Mouse (Mus musculus) inflammation-experienced regulatory T-cells, adult 6 months (primary cell): ENCODE measurements at regions not wholly inside any gene's neighbourhood (a gene's known extent, or its start where the extent isn't known, plus 50 kb on each side); places are given as distances from the start of the nearest gene placed in this dataset.
A peak's percentile ranks its signal among the peaks of the same experiment; 100 is the strongest.

Experiments
- ATAC-seq: one replicate; pipeline ENCODE4 v1.8.0; 2017

DNA sequence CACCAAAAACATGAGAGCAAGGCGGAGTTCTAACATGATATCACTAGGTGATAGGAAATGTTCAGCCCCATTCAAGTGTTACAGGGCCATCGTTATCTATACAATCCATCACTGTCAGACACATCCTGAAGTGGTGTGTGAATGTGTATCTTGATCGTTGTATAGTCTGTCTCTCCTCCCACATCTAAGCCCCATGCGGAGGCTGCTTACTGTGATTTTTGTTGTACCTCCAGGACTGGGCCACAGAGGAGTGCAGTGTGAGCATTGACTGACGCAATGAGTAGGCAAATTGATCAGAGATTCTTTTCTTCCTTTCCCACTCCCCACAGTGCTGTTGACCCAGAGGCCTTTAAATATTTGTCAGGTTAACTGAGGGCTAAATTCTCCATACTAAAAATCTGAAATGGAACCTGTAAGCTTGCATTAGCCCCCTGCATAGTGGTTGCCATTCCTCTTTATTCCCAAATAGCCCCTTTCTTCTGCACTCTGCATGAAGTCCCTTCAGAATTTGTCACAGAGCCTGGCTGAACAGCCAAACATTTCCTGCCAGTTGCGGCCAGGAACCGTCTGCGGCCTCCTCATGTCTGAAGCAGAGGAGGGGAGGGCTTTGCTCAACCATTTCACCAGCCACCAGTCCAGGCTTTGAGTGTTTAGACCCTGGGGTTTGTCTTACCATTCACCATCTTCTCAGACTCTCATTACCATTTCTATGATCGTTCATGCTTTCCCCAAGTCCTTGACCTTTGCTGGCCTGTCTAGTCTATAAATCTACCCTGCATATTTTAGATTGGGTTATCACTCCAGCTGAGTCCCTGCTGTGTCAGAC lies 119.3 kb downstream of the Ttc8 start:
- no peak for ATAC-seq

DNA sequence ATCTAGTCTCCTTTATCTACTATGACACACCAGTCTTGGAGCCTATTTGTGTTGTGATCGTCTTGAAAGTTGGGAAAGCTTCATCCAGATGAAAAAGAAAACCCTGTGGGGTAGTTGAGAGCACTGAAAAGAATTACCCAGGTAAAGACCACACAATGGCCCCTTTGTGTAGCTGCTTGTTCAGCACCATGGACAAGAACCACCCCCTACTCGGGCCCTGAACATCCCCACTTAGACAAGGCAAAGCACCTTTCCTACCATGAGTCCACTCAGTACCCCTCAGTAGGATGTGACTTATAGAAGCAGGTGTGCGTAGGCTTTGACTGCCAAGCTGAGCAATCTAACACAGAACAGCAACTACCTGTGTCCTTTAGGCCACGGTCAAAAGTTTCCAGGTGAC lies 121.2 kb downstream of the Ttc8 start:
- ATAC-seq, result no peak

DNA sequence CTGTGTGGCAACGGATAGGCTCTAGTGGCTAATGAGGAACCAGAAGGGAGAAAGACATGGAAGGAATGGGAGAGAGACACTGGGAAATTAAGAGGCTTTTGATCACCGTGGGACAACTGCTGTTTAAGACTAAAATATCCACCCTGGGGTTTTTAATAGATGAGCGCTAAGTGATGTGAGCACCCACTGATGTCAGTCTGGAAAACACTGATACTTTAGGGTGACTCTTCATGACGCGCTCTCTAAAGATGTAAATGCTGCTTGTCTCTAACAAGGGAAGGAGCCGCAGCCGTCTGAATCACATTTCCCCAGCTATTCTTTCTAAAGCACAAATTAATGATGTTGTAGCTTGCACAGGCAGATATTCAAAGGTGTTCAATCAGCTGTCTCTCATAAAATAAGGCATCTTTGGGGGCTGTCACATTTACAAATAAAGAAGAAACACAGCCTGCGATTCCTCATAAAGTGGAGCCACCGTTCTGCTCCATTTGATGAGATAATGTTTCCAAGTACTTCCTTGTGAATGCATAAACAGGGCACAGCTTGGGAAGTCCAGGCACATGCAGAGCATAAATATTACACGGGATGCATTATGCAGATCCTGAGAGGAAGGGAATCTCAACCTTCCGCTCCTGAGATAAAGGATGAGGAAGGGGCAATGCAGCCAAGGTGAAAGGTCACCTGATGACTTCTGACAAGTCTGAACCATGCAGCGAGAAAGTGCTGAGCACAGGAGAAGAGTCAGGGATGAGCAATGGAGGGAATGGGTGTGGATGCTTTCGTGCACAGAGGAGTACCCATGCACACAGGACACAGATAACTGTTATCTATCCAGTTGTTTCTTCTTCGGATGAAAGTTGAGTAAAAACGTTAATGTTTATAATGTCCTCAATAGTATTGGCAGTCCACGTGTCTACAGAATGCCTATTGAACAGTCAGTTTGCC lies 122.8 kb downstream of the Ttc8 start:
- no peak for ATAC-seq

DNA sequence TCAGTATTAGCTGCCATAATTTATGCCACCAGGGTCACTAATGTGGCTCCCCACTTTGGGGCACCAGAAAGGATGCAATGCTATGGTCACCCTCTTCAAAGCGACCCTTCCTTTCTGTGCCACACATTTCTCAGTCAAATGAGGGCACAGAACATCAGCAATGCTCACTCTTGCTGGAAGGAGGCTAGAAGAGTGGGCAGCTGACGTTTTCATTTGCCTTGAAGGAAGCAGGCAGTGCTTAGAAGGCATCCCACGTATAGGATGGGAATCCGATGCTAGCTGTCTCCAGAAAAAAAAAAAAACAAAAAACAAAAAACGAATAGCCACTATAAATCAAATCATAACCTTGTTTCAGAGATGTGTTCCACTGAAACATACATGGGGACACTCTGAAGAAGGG lies 124.1 kb downstream of the Ttc8 start:
- no peak for ATAC-seq

DNA sequence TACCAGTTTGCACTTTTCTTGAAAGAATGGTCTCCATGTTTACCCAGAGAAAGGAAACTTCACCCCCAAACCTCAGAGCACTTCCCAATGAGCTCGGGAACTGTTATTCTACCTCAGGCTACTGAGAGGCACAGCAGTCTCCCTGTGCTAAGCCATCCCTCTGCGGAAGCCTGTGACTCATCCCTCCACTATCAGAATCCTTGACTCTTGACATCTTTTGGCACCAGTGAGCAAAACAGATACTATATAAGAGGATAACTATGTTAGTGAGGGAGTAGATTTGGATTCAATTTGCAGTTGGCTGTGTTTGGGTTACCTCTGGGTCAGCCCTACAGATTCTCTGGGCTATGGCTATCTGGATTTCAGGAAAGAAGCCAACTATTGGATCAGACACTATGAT lies 130.1 kb downstream of the Ttc8 start:
- no peak for ATAC-seq

DNA sequence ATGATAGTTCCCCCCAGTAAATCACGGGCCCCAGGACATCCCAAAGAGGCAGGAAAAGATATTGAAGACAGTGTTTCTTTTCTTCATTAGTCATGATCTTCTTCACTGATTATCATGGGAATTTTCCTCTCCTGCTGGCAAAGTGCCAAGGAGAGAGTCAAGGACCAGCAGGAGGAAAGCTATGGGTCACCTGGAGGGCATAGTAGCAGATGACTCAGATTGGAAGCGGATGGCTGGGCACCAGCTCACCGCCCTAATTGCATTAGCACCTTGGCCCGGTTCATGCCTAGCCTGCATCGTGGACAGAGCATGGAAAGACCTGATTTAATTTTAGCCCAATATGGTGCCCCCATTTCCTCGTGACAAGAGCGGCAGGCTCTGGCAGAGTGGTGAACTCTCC lies 132.2 kb downstream of the Ttc8 start:
- no peak for ATAC-seq

DNA sequence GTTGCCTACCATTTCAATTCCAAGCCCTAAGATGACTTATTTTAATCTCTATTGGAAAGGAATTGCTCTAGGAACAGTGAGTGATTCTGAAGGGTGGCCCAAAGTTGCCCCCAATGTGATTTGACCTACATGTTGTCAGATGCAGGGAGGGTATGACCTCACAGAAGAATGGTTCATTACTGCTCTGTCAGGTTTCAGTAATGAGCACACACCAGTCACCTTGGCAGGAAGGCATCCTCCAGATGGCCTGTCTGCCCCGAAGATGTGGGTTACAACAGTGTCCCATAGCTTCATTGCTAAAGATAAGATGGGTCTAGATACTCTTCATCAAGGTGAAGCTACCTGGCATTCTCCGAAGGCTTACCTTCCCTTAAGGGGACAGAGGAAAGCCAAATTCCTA lies 137.1 kb downstream of the Ttc8 start:
- ATAC-seq, result no peak

DNA sequence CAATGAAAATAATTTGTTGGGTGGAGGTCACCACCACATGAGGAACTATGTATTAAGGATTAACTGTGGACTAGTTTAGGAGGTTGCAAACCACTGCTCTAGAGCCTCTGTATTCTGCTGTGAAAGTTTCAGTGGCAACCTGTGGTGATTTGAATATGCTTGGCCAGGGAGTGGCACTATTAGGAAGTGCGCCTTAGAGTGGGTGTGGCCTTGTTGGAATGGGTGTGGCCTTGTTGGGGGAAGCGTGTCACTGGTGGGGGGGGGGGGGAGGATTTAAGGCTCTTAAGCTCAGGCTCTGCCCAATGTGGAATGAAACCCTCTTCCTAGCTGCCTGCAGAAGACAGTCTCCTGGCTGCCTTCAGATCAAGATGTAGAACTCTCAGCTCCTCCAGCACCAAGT lies 138.5 kb downstream of the Ttc8 start:
- ATAC-seq, result no peak

DNA sequence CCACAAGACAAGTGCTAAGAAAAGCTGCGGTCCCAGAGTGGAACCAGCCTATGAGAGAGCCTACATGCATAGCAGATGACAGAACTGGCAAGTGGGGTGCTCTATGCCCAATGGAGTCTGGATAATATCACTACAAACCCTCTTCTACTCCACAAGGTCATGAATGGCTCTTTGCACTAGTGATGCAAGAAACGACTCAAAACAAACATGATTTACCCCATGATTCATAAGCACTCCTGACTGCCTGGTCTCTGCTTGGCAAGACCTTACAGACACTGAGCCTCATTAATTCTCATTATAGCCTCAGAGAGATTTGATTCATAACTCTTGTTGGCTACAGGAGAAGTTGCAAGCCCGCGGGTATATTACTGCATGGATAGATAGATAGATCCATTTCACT lies 139.1 kb downstream of the Ttc8 start:
- ATAC-seq, result no peak

DNA sequence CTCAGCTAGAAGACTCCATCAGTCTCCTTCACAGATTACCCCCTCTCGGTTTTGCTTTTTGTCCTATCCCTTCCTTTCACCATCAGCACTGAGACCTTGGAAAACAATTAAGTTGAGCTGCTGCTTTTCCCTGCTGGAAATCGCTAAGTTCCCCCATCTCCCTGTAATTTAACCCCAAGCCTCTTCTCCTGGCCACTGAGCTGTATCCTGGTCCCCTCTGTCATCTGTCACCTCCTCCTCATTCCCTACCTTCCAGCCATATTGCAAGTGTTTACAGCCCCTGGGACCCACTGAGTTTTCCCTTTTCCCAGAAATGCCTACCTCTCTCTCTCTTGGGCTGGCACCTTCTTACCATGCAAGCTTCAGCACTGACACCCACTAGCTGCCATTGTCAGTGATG lies 140.3 kb downstream of the Ttc8 start:
- ATAC-seq, result no peak

DNA sequence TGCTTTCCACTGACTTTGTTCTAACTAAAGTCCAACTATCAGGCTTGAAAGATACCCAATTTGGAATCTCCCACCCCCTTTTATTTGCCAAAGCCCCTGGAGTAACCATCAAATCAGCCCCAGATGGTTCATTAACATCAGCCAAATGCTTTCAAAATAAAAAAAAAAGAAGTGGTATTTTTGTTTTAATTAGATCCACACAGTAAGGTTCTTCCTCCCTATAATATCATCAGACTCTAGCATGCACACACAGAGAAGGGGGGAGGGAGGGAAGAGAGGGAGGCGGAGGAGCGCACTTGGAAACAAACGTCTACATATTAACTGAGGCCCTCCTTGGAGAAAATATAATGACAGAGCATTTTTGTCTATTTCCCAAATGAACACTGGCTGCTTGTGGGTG lies 143.1 kb downstream of the Ttc8 start:
- no peak for ATAC-seq

DNA sequence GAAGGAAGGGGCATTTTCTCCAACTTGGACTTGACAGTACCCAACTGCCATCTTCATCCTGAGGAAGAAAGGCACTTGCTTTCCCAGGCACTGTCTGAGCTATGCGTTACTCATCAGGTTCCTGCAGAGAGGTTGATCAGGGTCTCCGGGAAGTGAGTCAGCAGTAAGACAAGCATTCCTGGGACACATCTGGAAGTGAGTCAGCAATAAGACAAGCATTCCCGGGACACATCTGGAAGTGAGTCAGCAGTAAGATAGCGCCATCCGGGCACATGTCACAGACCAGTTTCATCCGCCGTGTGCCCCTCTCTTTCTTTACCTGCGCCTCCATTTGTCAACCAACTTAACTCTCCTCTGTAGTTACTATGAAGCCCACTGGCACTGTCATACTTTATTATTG lies 143.5 kb downstream of the Ttc8 start:
- ATAC-seq, result no peak

DNA sequence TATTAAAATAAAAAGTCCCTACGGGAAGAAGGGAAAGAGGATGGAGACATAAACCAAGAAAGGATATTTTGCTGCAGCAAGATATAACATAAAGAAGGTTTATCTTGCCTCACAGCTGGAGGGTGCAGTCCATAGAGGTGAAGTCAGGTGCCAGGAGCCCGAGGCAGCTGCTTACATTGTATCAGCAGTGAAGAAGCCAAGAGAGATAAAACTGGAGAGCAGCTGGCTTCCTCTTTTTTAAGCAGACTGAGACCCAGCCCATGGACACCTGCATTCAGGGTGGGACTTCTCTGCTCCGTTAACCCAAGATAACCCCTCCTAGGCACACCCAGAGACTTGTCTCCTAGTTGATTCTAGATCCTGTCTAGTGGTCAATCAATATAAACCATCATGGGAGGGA lies 147.6 kb downstream of the Ttc8 start:
- ATAC-seq, result no peak

DNA sequence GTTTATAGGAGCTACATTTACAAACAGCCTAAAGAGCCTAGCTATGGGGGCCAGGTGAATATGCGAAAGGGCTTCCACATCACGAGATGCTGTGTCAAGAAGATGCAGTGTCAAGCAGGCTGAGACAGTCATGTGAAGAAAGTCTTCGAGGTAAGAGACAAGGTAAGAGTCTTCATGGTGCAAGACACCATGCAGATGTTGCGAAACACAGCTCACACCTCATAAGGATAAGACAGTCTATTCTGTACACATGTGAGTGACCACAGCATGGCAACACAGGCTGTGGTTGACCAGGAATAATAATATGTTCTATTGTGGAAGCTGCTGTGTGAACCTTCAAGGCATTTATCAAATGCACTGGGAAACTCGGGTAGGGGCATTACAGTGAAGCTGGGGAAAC lies 153.4 kb downstream of the Ttc8 start:
- ATAC-seq, result no peak

DNA sequence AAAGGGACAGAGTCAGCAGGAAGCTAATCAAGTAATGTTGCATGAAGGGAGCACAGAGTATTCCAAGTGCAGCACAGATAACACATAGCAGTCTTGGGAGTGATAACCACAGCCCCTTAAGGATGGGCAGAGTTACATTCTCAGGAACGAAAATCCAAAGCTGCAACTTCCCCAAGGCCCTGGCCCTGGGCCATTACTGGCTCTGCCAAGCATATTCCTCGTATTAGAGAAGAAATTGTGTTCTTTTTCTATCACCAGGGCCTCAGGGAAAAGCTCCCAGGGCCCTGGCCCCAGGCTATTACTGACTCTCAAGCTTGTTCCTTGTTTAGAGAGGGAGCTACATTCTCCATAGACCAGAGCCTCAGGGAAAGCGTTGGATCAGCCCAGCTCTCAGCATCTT lies 157.0 kb downstream of the Ttc8 start:
- no peak for ATAC-seq

DNA sequence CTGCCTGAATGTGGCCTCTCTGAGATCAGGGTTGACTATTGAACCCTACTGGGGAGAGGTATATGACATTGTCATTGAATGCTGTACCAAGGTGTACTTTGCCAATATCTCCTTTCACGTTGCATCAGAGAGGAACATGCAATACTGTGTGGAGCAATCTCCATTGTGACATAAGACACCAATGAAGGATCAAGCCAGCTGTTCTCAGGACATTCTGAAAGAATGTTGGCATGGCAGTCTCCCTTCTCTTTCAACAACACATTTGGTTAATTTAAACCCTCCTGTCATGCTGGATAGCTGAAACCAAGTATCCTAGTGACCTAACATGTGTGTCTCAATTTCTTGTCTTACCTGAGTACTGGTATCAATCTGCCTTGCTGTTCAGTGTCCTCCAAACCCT lies 159.5 kb downstream of the Ttc8 start:
- no peak for ATAC-seq

DNA sequence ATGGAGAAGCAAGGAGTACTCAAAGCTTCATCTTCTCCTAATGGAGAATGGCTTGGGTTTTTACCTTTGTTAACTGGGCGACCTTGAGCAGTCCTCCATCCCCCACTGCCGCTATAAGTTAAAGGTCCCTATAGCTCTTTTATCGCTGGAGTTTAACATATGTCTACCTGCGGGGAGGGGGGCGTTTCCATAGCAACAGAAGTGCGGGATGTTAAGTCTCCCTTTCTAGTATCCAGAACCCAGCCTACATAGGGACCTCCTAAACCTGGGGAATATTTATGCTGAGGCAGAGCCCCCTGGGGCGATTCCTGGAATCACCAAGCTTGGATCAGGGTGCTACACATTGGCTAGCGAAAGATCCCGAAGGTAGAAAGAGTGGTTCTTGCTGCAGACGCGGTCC lies 163.2 kb downstream of the Ttc8 start:
- no peak for ATAC-seq

DNA sequence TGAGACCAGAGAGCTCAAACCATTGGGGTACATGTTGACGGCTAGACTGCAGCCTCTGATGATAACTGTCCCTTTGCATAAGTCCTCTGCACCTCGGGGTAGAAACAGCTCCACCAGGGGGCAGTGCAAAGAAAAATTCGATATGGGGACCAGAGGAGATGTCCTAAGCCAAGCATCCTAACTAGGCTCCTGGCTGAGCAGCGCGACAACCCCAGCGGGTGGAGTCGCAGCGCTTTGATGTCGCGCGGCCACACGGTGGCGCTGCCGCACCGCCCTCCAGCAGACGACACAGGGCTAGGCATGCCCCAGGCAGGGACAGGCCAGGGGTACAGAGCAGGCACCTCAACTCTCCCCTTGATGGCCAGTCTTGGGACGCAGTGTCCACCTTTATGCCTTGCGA lies 163.8 kb downstream of the Ttc8 start:
- ATAC-seq, result peak; percentile 72

DNA sequence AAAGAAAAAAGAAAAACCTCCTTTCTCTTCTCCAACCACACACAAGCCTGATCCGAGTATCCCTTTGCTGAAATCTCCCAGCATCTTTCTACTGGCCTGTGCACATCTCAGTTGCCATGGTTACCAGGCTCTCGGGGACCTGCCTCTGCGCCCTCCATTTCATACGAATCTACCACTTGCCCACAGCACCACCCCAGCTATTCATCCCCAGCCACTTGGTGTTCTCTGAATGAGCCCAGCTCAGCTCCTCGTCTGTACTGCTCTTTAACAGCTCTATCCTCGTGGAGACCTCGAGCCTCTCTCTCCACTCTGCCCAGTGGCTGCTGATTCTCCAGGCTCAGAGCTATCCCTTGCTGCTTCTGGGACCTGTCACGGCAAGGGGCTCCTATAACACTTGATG lies 166.9 kb downstream of the Ttc8 start:
- ATAC-seq, result no peak

DNA sequence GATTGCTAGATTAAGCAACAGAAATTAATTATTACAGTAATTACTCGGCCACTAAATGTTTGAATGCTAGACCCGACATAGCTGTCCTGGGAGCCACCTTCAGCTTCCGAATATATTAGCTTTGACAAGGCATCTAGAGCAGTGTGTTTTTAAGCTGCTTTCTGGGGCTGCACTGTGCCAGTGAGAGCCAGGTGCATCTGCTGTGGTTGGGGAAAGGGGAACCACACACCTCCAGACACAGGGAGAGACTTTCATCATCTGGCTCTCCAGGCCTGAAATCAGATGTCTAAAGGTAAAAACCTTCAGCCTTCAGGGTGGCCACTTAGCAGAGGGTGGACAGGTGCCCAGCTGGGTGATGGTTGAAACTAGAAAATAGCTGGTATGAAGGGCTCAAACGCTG lies 171.4 kb downstream of the Ttc8 start:
- ATAC-seq, result no peak

DNA sequence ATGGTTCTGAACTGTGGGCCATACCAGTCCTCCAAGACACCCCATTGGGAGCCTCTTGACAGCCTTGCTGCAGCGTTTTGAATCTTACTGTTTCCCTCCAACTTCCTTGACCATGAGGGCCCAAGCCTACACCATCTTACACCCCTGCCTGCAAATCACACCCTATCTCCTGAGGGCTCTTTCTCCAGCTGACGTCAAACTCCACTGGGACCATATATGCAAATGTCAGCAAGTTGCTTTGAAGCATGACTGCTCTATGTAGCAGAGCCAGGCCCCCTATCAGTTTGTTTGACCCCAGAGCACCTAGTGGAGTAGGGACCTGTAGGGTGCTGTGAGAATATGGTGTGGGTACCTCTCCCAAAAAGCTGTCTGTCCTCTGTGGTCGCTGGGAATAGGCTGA lies 172.8 kb downstream of the Ttc8 start:
- no peak for ATAC-seq

DNA sequence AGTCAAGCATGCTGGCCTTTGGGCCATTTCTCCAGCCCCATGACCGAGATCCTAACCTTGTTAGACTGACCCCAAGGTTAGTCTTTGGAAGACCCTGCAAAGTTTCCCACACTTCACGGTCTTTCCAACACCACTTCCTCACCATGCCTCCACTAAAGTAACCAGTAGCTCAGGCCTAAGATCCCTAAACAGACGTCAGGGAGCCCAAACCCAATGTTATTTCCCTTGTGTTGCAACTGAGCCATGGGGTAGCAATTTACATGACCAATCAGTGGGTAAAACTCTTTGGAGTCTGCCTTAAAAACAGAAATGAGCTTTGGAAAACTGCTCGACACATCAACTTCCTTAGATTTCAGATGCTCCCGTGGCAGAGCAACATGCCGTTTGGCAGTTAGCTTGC lies 173.6 kb downstream of the Ttc8 start:
- ATAC-seq, result no peak

DNA sequence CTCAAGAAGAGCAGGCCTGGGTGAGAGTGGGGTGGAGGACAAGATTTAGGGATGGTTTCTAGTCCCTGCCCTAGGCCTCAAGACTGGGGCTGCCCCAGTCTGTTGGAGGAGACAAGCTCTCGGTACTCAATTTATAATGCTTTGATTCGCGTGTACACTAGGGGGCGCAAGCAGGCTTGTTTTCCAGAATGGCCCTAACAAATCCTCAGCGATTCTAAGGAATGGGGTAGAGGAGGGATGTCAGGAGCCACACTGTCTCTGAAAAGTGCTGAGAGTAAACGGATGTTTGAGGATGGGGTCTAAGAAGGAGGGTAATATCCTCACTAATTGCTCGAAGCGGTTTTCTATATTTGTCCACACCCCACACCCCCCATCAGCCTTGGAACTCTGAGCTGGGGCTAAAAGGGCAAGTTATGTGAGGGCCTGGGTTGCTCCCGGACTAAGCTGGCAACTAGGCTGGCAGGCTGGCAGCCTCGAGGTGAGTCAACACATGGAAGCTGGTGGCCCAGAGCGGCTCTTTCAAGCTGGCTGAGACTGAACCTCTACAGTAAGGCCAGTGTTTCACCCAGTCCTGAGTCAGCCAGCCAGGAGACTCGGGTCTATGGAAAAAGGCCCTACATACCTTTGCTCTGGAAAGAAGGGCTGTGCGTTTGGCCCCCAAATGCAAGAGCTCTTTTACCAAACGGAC lies 176.7 kb downstream of the Ttc8 start:
- ATAC-seq, result peak; percentile 48
